Mouse (Mus musculus) liver, postnatal 0 days (tissue): Measurements from ENCODE around the gene Celf5. TPM values are rescaled to one million over a fixed set of nuclear protein-coding genes. Genes with fewer than 3 reads are reported as not detected.

Experiments
- ATAC-seq: fragments of 200-750 bp; cut with Nextera tagmentation; 2 replicates; pipeline ENCODE4 v1.8.0; 2017; ENCODE audit warnings: mild to moderate bottlenecking, moderate library complexity
- DNase-seq: peaks from one replicate; pipeline ENCODE4 v3.0.0-alpha.2; 2016
- H3K27ac ChIP-seq: fragments of 300-500 bp; sonication (generic); 2 replicates; pipeline ENCODE4 v1.5.1; 2014; ENCODE audit warnings: antibody characterized with exemption, moderate library complexity, mild to moderate bottlenecking, low read depth
- H3K27me3 ChIP-seq: fragments of 300-500 bp; sonication (generic); 2 replicates; pipeline ENCODE4 v1.6.1; 2014; ENCODE audit warnings: low read length, control low read depth, mixed read lengths; ENCODE audit not compliant: insufficient read depth
- H3K36me3 ChIP-seq: fragments of 300-500 bp; sonication (generic); replicated peaks from 2 replicates; pipeline ENCODE4 v1.6.1; 2014; ENCODE audit warnings: mild to moderate bottlenecking, control low read depth, low read length, moderate library complexity, mixed read lengths; ENCODE audit not compliant: insufficient read depth
- H3K4me1 ChIP-seq: fragments of 300-500 bp; sonication (generic); 2 replicates; pipeline ENCODE4 v1.6.1; 2014; ENCODE audit warnings: antibody characterized with exemption, mild to moderate bottlenecking, control low read depth; ENCODE audit not compliant: insufficient read depth
- H3K4me2 ChIP-seq: fragments of 300-500 bp; sonication (generic); 2 replicates; pipeline ENCODE4 v1.6.1; 2014; ENCODE audit warnings: low read depth, mild to moderate bottlenecking, low read length, moderate library complexity, mixed read lengths
- H3K4me3 ChIP-seq: fragments of 300-500 bp; sonication (generic); 2 replicates; pipeline ENCODE4 v1.5.1; 2014; ENCODE audit warnings: low read depth, low read length
- H3K9ac ChIP-seq: fragments of 300-500 bp; sonication (generic); replicated peaks from 2 replicates; pipeline ENCODE4 v1.6.1; 2014; ENCODE audit warnings: mild to moderate bottlenecking, moderate library complexity
- H3K9me3 ChIP-seq: fragments of 300-500 bp; sonication (generic); 2 replicates; pipeline ENCODE4 v1.6.1; 2016; ENCODE audit warnings: mild to moderate bottlenecking, control low read depth, low read length, mixed read lengths
- CTCF ChIP-seq: sonication (generic); IDR thresholded peaks from 2 replicates; pipeline ENCODE4 v1.5.1; 2016; ENCODE audit warnings: antibody characterized with exemption, low read depth
- EP300 ChIP-seq: IDR thresholded peaks from 2 replicates; pipeline ENCODE4 v1.6.1; 2016; ENCODE audit warnings: antibody characterized with exemption, low read depth, mild to moderate bottlenecking
- WGBS: fragments of 180-500 bp; shearing (Covaris S2); extraction: QIAGEN DNeasy Blood & Tissue Kit; methylation state at CpG from one replicate; pipeline ENCODE4 v1.1.7; 2014; ENCODE audit not compliant: insufficient replicate concordance; 5-methylcytosine and 5-hydroxymethylcytosine counted together
- polyA plus RNA-seq: library from polyadenylated mRNA; unstranded; fragments of >200 nt; fragmentation: Nextera tagmentation; extraction: Ambion mirVana; gene quantifications from 2 replicates; pipeline ENCODE4 v1.2.1, GENCODE M21; 2015

The Celf5 gene
- not detected in 2 replicates for polyA plus RNA-seq

DNA sequence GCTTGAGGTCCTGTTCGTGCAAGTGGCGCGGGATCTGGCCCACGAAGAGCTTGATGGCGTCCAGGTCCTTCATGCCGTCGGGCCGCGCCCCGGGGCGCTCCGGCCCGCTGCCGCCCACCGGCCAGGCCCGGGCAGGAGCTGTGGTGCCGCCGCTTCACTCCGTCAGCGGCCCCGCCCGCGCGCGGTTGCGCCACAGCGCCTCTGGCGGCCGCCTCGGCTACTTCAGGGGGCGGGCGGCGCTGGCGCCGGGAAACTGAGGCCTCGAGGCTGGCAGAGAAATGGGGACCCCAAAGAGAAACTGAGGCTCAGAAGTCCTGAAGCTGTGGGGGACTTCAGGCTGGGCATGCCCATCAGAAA lies at the start of gene Celf5:
TSS of gene Celf5 (minus strand) at position 177 of the 357 bp plus-strand sequence.
- WGBS: 5% methylated on average over 26 of the region's 36 CpGs
- Histone ChIP-seq H3K36me3 (peaks cover 11% of the 10 kb centered on the region), H3K9ac (no peak within 1 kb of the TSS), H3K9me3 (no peaks in the 10 kb centered on the region), H3K4me1 (peaks cover 7% of the 10 kb centered on the region), H3K4me3 (peak within 1 kb of the TSS; percentile 39), H3K27me3 (peaks cover 30% of the 10 kb centered on the region), H3K27ac (no peak within 1 kb of the TSS), H3K4me2 (peak within 1 kb of the TSS; percentile 75)
- ATAC-seq (peak; percentile 67), DNase-seq (peak; percentile 72)
- TF ChIP-seq CTCF (peak; percentile 68), EP300 (no peak)

- H3K27ac ChIP-seq: no peak overlapping the region
Observed at GRCm38 (mm10) chr10:81526779-81527178, 44.3 kb upstream of the Celf5 start.

GRCm38 (mm10) chr10:81525017-81525694 lies 42.6 kb upstream of the Celf5 start:
- DNase-seq (peak; percentile 64), ATAC-seq (peak; percentile 65)
- no peak overlapping the region for H3K4me3 ChIP-seq
- no peaks in the 10 kb centered on the region for H3K27me3 ChIP-seq
- no peaks in the 10 kb centered on the region for H3K9me3 ChIP-seq
- peak overlapping the region; percentile 78 for H3K27ac ChIP-seq
- WGBS: 29% methylated on average over 12 of the region's 13 CpGs
- H3K9ac ChIP-seq: no peak overlapping the region; the same call in 1 of the 2 replicates
- TF ChIP-seq CTCF: no peak
- no peak for TF ChIP-seq EP300
- peaks cover 24% of the 10 kb centered on the region for H3K4me1 ChIP-seq
- H3K36me3 ChIP-seq: 0 out of 2 replicates have a peak, but pooled peaks cover 2% of the 10 kb centered on the region
- H3K4me2 ChIP-seq: peak overlapping the region; percentile 70

More at GRCm38 (mm10) chr10:81526779-81527178, 44.3 kb upstream of the Celf5 start:
- Histone ChIP-seq H3K27me3 (no peaks in the 10 kb centered on the region), H3K9ac (no peak overlapping the region), H3K4me1 (peaks cover 21% of the 10 kb centered on the region), H3K36me3 (peaks cover 15% of the 10 kb centered on the region), H3K4me3 (no peak overlapping the region), H3K4me2 (no peak overlapping the region), H3K9me3 (no peaks in the 10 kb centered on the region)
- DNase-seq (peak; percentile 90), ATAC-seq (peak; percentile 56)
- no peak for TF ChIP-seq EP300
- peak; percentile 99 for TF ChIP-seq CTCF
- WGBS: 5% methylated on average over 14 of the region's 14 CpGs

DNA sequence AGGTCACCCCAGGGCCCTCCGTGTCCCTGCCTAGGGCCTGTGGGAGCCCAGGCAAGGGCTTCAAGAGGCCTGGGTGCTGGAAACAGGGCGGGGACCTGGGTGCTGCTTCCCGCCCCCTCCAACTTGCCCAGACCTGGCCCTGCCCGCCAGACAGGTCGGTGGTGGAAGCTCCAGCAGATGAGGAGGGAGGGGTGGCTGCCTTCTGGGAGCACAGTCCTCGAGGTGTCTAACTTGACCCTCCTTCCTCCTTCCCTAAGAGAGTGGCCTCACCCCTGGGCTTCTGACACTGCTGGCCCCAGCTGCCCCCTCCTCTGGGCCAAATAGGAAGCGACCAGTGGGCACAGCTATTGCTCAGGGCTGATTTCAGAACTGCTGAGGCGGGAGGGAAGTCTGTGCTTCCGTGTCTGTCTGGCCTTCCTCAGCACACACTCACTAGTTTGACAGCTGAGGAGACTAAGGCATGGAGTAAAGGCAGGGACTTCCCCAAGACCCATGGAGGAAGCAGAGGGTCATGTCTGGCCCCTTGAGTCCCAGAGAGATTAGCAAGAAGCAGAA lies 41.6 kb upstream of the Celf5 start, which contains the start of gene Gna15:
TSS of gene Gna15 (minus strand) at position 175 of the 555 bp plus-strand sequence.
- peak within 1 kb of the TSS; percentile 78 for H3K27ac ChIP-seq
- H3K4me3 ChIP-seq: peak within 1 kb of the TSS; percentile 54
- DNase-seq (peak; percentile 55), ATAC-seq (peak; percentile 28)
- peaks cover 33% of the 10 kb centered on the region for H3K4me1 ChIP-seq
- peak within 1 kb of the TSS; percentile 70 for H3K4me2 ChIP-seq
- H3K9ac ChIP-seq: peak within 1 kb of the TSS; percentile 66
- no peaks in the 10 kb centered on the region for H3K27me3 ChIP-seq
- WGBS: 13% methylated on average over 9 of the region's 9 CpGs
- H3K36me3 ChIP-seq: 0 out of 2 replicates have a peak, but pooled peaks cover under 1% of the 10 kb centered on the region
- no peaks in the 10 kb centered on the region for H3K9me3 ChIP-seq
- TF ChIP-seq CTCF (peak; percentile 39), EP300 (no peak)

GRCm38 (mm10) chr10:81523570-81523969 lies 41.1 kb upstream of the Celf5 start:
- Histone ChIP-seq H3K27me3 (no peaks in the 10 kb centered on the region), H3K4me2 (peak overlapping the region; percentile 70), H3K4me3 (peak overlapping the region; percentile 54), H3K4me1 (peaks cover 38% of the 10 kb centered on the region), H3K9me3 (no peaks in the 10 kb centered on the region), H3K27ac (peak overlapping the region; percentile 78), H3K36me3 (no peaks in the 10 kb centered on the region), H3K9ac (peak overlapping the region; percentile 66)
- no peak for ATAC-seq
- TF ChIP-seq EP300 (no peak), CTCF (no peak)
- peak; percentile 36 for DNase-seq
- 6% methylated on average over 19 of the region's 19 CpGs for WGBS

DNA sequence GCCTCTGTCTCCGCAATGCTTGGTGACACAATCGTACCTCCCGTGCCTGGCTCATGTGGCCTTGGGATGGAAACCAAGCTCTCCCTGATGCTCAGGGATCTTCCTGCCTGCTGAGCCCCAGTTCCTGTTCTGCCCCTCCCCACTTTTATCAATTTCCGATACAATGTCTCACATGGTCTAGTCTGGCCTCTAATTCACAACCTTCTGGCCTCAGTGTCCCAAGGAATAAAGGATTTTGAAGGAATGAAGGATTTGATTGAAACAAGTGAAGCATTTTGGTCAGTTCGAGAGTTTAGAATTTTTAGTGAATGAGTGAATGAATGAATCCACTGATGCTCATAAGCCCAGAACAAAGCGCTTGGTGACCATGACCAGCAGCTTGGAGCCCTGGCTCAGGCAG lies 40.6 kb upstream of the Celf5 start:
- H3K4me3 ChIP-seq: peak overlapping the region; percentile 54
- H3K36me3 ChIP-seq: no peaks in the 10 kb centered on the region
- 0 out of 2 replicates have a peak overlapping the region, but pooled peaks have one; percentile 78 for H3K27ac ChIP-seq
- H3K9me3 ChIP-seq: no peaks in the 10 kb centered on the region
- TF ChIP-seq CTCF (no peak), EP300 (no peak)
- H3K4me1 ChIP-seq: peaks cover 40% of the 10 kb centered on the region
- no peaks in the 10 kb centered on the region for H3K27me3 ChIP-seq
- no peak for ATAC-seq
- peak overlapping the region; percentile 66; the same call in 1 of the 2 replicates for H3K9ac ChIP-seq
- peak overlapping the region; percentile 70 for H3K4me2 ChIP-seq
- 37% methylated on average over 6 of the region's 6 CpGs for WGBS
- no peak for DNase-seq
